Mouse (Mus musculus) ovary, postnatal 36 days (tissue): Measurements from ENCODE around the gene Nfe2l1.

Experiments used
- DNase-seq: peaks from one replicate; pipeline ENCODE4 v3.0.0; 2022; ENCODE audit warnings: low spot score, mixed read lengths

Gene Nfe2l1

DNA sequence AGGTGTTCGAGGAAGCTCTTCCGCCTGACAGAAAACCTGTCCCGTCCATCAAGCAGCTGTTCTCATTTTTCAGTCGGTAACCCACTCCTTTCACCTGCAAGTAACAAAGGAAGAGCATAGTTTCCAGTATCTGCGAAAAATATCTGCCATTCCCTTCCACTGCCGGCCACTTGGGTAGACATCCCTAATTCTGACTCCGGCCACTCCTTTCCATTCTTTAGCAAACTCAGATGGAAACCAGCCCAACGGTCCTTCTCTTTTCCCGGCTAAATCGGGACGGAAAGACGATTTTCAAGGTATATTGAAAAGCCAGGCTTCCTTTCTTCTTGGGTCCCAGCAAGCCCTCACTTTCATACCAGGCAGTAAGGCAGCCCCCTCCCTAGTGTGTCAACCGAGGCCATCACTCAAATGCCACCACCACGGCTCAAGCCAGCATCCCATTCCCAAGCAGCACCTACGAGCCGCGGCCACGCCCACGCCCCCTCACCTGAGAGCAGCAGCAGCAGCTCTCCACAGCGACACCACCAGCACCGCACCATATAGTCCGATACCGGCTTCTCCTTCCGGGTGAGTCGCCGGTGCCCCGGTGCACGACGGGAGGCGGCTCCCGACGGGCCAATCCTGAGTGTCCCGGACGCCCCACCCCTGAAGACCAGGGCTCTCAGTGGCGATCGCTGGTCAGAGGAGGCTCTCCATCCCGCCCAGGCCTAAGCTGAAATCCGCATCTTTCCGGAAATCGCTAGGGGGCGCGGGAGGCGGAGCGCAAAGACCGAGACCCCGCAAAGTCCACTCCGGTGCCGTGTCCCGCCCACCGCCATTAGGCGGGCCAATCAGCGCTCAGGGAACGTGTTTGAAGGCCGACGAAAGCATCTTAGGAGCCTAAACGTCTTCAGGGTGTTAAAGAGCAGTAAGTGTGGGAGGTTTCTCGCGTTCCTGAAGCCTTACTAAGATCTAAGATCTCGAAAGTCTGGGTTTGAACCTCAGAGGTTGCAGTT is 52.5 kb downstream of the Nfe2l1 start, which contains the start of gene Snx11:
Snx11 (minus strand) TSS at position 592 of the 995 bp plus-strand sequence.
- DNase-seq, result peak; percentile 99

DNA sequence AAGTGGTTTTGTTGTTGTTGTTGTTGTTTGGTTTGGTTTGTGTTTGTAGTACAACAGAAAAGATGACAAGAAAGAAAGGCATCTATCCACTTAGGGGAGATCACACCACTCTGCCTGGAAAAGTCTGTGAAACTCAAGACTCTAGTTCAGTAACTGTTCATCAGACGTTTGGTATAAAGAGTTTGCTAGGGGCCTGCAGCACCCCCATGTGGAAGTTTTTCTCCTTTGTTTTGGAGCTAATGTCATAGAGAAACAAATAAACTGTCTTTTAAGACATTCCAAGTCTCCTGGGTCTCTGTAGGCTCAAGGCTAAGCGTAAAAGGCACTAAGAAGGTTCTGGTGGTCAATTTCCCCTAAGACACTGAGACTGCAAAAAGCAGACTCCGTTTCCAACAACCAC is 53.7 kb downstream of the Nfe2l1 start:
- no peak for DNase-seq

DNA sequence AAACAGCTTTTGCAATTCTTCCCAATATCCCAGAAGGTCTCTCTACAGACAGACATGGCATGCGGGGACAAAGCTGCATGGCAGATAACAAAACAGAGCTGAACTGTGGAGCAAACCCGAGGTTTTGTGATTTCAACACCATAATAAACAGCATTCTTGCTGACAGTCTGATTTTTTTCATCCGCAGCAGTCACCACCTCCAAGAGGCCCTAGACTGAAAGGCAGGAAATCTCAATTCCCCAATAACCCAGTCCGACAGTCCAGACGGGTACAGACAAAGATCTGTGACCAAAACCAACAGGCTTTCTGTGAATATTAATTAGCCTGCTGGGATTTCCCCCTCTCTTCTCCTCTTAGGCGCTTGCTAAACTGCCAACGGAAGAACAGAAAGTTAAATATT is 54.1 kb downstream of the Nfe2l1 start:
- no peak for DNase-seq

DNA sequence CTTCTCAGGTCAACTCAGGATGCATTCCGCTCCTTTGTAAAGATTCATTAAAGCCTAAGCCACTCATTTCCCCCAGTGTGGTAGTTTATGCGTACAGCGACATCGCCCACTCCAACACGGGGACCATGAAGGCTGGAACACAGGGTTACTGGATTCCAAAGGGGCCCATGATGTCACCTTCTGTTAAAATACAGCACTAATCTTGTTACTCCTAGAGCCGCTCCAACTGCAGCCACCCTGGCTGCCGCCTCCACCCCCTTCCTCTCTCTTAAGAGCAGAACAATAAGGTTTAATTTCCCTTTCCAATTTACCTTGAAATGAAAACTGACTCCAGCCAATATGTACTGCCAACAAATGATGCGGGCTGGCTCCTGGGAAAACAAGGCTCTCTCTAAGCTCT is 54.7 kb downstream of the Nfe2l1 start:
- no peak for DNase-seq

DNA sequence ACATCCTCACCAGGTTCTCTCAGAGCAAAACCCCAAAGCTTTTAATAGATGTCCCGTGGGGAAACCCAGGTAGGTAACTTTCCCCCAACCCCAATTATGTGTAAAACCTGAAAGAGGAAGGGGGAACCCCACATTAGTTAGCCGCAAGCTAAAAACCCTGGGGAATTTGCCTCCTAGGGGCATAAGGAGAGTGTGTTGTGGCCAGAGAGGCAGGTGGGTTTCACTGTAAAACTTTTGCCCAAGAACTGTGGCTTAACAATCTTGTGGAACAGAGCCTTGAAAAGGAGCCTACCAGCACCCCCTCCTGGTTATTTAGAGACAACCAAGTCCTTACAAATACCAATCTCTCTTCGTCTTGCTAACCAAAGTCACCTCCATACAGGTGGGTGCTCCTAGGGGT is 55.2 kb downstream of the Nfe2l1 start:
- no peak for DNase-seq

DNA sequence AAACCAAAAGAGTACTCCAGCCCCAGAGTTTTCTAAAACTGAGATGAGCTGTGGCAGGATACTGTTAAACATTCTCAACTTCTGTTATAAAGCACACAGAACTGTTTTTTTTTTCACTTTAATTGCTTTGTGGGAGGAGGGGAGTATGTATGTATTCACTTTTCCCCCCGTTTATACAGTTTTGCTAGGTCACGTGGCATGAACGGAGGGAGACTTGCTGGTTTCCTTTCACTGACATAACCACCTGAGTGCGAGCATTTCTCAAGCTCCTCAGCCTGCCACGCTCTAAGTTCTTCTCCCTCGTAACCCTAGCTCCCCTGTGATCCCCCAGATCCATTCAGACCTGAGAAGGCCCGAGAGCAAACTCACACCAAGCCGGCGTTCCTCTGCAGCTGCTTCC is 57.4 kb downstream of the Nfe2l1 start:
- no peak for DNase-seq

DNA sequence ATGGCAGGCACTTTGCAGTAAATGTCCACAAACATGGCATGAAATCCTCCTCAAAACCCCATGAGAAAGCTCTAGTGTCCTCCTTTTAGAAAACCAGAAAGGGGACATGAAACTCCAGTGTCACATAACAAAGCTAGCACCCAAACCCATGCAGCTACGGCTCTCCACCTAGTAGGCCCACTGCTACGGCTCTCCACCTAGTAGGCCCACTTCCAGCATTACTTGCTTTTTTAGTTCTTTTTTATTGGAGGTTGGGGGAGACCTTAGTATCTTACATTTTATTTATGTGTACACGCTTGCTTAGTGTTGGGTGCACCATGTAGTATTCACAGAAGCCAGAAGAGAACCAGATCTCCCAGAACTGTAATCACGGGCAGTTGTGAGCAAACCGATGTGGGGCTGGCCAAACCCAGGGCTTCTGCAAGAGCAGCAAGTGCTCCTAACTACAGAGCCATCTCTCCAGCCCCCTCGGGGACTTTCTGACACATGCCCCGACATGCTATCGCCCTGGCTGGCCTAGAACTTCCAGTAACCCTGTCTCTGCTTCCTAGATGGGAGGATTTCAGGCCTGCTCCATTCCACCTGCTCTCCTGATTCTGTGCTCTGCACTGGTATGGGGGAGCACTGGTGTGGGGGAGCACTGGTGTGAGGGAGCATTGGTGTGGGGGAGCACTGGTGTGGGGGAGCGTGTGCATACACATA is 58.3 kb downstream of the Nfe2l1 start:
- no peak for DNase-seq

DNA sequence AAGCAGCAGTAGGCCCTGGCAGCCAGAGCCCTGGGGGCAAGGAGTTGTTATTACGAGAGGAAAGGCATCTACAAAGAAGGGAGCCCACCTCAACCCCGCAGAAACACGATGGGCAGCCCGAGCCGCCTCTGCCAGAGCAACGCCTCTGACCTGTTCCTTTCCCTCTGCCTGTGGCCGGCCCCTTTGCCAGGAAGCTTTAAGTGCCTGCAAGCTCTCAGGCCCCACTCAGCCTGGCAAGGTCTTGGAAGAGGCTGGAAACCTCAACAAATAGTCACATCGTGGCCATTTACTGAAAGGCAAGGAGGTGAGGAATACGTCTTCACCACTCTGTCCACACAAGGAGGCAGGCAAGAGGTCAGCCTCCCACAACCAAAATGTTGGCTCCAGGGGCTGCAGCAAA is 61.5 kb downstream of the Nfe2l1 start:
- no peak for DNase-seq
